Mouse (Mus musculus) limb, embryonic 11.5 days (tissue): Measurements from ENCODE around the gene Pofut1. TPM values are rescaled to one million over a fixed set of nuclear protein-coding genes. Genes with fewer than 3 reads are reported as not detected.

Experiments
- polyA plus RNA-seq: library from polyadenylated mRNA; unstranded; fragments of >200 nt; fragmentation: Nextera tagmentation; extraction: Ambion mirVana; gene quantifications from 2 replicates; pipeline ENCODE4 v1.2.1, GENCODE M21; 2014

Pofut1 gene
- polyA plus RNA-seq, 1 experiment from 2014 or later: 7.3 TPM

Other genes with a start within 250 kb of the Pofut1 start
- 59.0 and 63.0 TPM in 2 replicates for gene Pdrg1, start 226.1 kb upstream of the Pofut1 start, polyA plus RNA-seq
- gene Xkr7, start 209.7 kb upstream of the Pofut1 start, polyA plus RNA-seq: not detected in 2 replicates
- 1.0 and 1.4 TPM in 2 replicates for gene Ccm2l, start 175.6 kb upstream of the Pofut1 start, polyA plus RNA-seq
- 1.4 TPM in 2 replicates for gene Hck, start 133.1 kb upstream of the Pofut1 start, polyA plus RNA-seq
- gene Tm9sf4, start 80.2 kb upstream of the Pofut1 start, polyA plus RNA-seq: 79.7 and 97.5 TPM in 2 replicates
- 6.1 and 7.9 TPM in 2 replicates for gene Tspyl3, start 16.1 kb upstream of the Pofut1 start, polyA plus RNA-seq
- gene Plagl2, start 107 bp upstream of the Pofut1 start, polyA plus RNA-seq: 29.6 and 33.0 TPM in 2 replicates
- gene Kif3b, start 49.9 kb downstream of the Pofut1 start, polyA plus RNA-seq: 5.1 and 5.8 TPM in 2 replicates
- gene Asxl1, start 104.3 kb downstream of the Pofut1 start, polyA plus RNA-seq: 24.0 and 26.5 TPM in 2 replicates